Mouse (Mus musculus): Measurements from ENCODE around the gene Ovch2.

GRCm38 (mm10) chr7:107757308-107758151, 43.5 kb downstream of the Ovch2 start, which contains the start of gene Cyb5r2:
- TF ChIP-seq POLR2A (IDR thresholded peaks at IDR 0.05; ENCODE audit: borderline replicate concordance, extremely low read depth, low read depth, low read length) (no peak), CTCF (IDR thresholded peaks at IDR 0.05; ENCODE audit: insufficient read depth, low read length) (no peak)
